ENCODE assay signal across 11 mouse cellular contexts in the genomic region with DNA sequence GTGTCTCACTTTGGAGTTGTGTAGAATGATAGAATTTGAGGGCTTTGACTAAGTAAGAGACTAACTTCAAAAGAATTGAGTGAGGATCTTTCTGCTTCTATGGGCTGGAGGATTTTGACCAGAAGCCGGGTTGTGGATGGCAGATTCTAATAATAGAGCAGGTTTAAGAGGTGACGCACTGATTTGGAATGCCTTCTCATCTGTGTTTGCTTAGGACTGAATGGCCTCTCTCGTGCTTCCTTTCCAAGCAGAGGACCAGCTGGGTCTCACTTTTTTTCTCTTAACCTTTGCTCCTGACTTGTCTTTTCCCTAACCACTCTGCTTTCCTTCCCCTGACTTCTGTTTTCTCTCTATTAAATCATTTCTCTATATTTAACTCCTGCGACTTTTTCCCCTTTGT.
DNase-seq lines count a peak whose midpoint lies in the region; ATAC-seq lines count a peak whose summit lies in the region.
"Had no signal": no experiment of that assay in that cellular context is flagged by ENCODE, and none has a peak within 500 bp of the region (broad histone marks: within the 10 kb centered on the region; RNA-seq: fewer than 3 reads in every experiment).

No protein-coding gene starts in this region.

- H3K4me2 ChIP-seq in heart, embryonic 14.5 days (ENCODE audit: low read length), result no peak overlapping the region
- no peak overlapping the region for H3K4me2 ChIP-seq in limb, embryonic 15.5 days
- H3K4me2 ChIP-seq in hindbrain, embryonic 13.5 days, result no peak overlapping the region
- H3K4me2 ChIP-seq: embryonic facial prominence, embryonic 12.5 days; hindbrain, embryonic 12.5 days; liver, embryonic 15.5 days had no signal

- no peak overlapping the region for H3K4me3 ChIP-seq in heart, embryonic 14.5 days (ENCODE audit: control insufficient read depth in 1 of 2, insufficient read depth in 1 of 2, low read depth in 1 of 2, low read length in 2 of 2)
- H3K4me3 ChIP-seq in limb, embryonic 15.5 days, result no peak overlapping the region
- H3K4me3 ChIP-seq in hindbrain, embryonic 13.5 days, result no peak overlapping the region
- H3K4me3 ChIP-seq: embryonic facial prominence, embryonic 12.5 days; hindbrain, embryonic 12.5 days; liver, embryonic 15.5 days had no signal

- 6% methylated on average over 4 of the region's 4 CpGs for WGBS in heart, embryonic 14.5 days
- 21% methylated on average over 4 of the region's 4 CpGs for WGBS in limb, embryonic 15.5 days
- 54% methylated on average over 4 of the region's 4 CpGs for WGBS in hindbrain, embryonic 13.5 days

- intact Hi-C loops in left cerebral cortex, postnatal 4 days (cut with DNase I), result no loop called here

- DNase-seq in adrenal gland, adult 2 months, result peak; percentile 55
- no peak for DNase-seq in adrenal gland, postnatal 4 days (ENCODE audit: low spot score in 2 of 2)
- DNase-seq in NIH3T3 (ENCODE audit: low read depth), result peak; percentile 90
- no peak for DNase-seq in thymus, postnatal 14 days
- DNase-seq in left cerebral cortex, postnatal 4 days, result no peak

- H3K27me3 ChIP-seq in heart, embryonic 14.5 days (ENCODE audit: control insufficient read depth, insufficient read depth, low read length), result no peaks in the 10 kb centered on the region
- H3K27me3 ChIP-seq in limb, embryonic 15.5 days, result no peaks in the 10 kb centered on the region
- no peaks in the 10 kb centered on the region for H3K27me3 ChIP-seq in hindbrain, embryonic 13.5 days
- H3K27me3 ChIP-seq: embryonic facial prominence, embryonic 12.5 days; hindbrain, embryonic 12.5 days; liver, embryonic 15.5 days had no signal

- peaks cover 6 to 24% of the 10 kb centered on the region in 2 experiments for H3K4me1 ChIP-seq in heart, embryonic 14.5 days (ENCODE audit: control insufficient read depth in 2 of 2, insufficient read depth in 2 of 2, low read length in 2 of 2)
- H3K4me1 ChIP-seq in limb, embryonic 15.5 days, result peaks cover 39% of the 10 kb centered on the region
- no peaks in the 10 kb centered on the region; the same call in 1 of the 2 replicates for H3K4me1 ChIP-seq in hindbrain, embryonic 13.5 days (replicated peaks)
- H3K4me1 ChIP-seq: hindbrain, embryonic 12.5 days had no signal

- no peak overlapping the region for H3K9ac ChIP-seq in heart, embryonic 14.5 days (ENCODE audit: low read length)
- no peak overlapping the region for H3K9ac ChIP-seq in limb, embryonic 15.5 days
- no peak overlapping the region for H3K9ac ChIP-seq in hindbrain, embryonic 13.5 days
- H3K9ac ChIP-seq: embryonic facial prominence, embryonic 12.5 days; hindbrain, embryonic 12.5 days; liver, embryonic 15.5 days had no signal

- no peaks in the 10 kb centered on the region for H3K9me3 ChIP-seq in heart, embryonic 14.5 days (ENCODE audit: control insufficient read depth, low read length)
- H3K9me3 ChIP-seq in limb, embryonic 15.5 days, result no peaks in the 10 kb centered on the region
- H3K9me3 ChIP-seq in hindbrain, embryonic 13.5 days, result no peaks in the 10 kb centered on the region
- H3K9me3 ChIP-seq: embryonic facial prominence, embryonic 12.5 days; hindbrain, embryonic 12.5 days; liver, embryonic 15.5 days had no signal

- H3K36me3 ChIP-seq in heart, embryonic 14.5 days (ENCODE audit: control insufficient read depth, insufficient read depth, low read length), result no peaks in the 10 kb centered on the region
- H3K36me3 ChIP-seq in limb, embryonic 15.5 days, result no peaks in the 10 kb centered on the region
- no peaks in the 10 kb centered on the region for H3K36me3 ChIP-seq in hindbrain, embryonic 13.5 days
- H3K36me3 ChIP-seq: embryonic facial prominence, embryonic 12.5 days; hindbrain, embryonic 12.5 days; liver, embryonic 15.5 days had no signal

- peak overlapping the region; percentile 76 to 85; a peak in 3 of 4 replicates for H3K27ac ChIP-seq in heart, embryonic 14.5 days (replicated peaks in 1 of 2; ENCODE audit: control insufficient read depth in 1 of 2, insufficient read depth in 1 of 2, low read depth in 2 of 2, low read length in 2 of 2)
- peak overlapping the region; percentile 80 for H3K27ac ChIP-seq in limb, embryonic 15.5 days
- H3K27ac ChIP-seq in hindbrain, embryonic 13.5 days, result no peak overlapping the region
- H3K27ac ChIP-seq: embryonic facial prominence, embryonic 12.5 days; hindbrain, embryonic 12.5 days; liver, embryonic 15.5 days had no signal

- peak; percentile 66 for ATAC-seq in heart, embryonic 14.5 days (ENCODE audit: insufficient number of reproducible peaks, insufficient read depth, low FRiP score, low read depth)
- no peak for ATAC-seq in limb, embryonic 15.5 days (ENCODE audit: insufficient number of reproducible peaks, low FRiP score, low TSS enrichment, low read depth)
- no peak for ATAC-seq in hindbrain, embryonic 13.5 days (ENCODE audit: low FRiP score)

Comparison
In these comparisons a context has a peak if more than half of its experiments do, and no peak if none do; other contexts are left out.
1. DNase-seq: peak in adrenal gland, adult 2 months (single experiment) and NIH3T3 (single experiment); none in adrenal gland, postnatal 4 days (0 of 2), thymus, postnatal 14 days (single experiment) and left cerebral cortex, postnatal 4 days (single experiment).